Mouse (Mus musculus) left cerebral cortex, adult 2 months (tissue): ENCODE measurements around the gene Cul9. TPM values are rescaled to one million over a fixed set of nuclear protein-coding genes. Genes with fewer than 3 reads are reported as not detected.
A peak's percentile ranks its signal among the peaks of the same experiment; 100 is the strongest.

Experiments used
- DNase-seq, 2 experiments: peaks; one replicate each; pipeline ENCODE4 v3.0.0; 2021 to 2022; ENCODE audit warnings: low spot score in 2 of 2, mixed read lengths in 1 of 2; ENCODE audit errors: extremely low spot score in 1 of 2
- H3K27ac ChIP-seq: fragments of 200-600 bp; 2 replicates; pipeline ENCODE4 v1.8.1; 2022
- H3K4me3 ChIP-seq: fragments of 200-600 bp; 2 replicates; pipeline ENCODE4 v1.8.1; 2022
- CTCF ChIP-seq: fragments of 200-600 bp; IDR thresholded peaks from 2 replicates; pipeline ENCODE4 v1.8.1; 2022; ENCODE audit warnings: antibody characterized with exemption, mild to moderate bottlenecking, moderate library complexity
- intact Hi-C: fragments of 180-260 bp; cut with DNase I; formaldehyde crosslinking; loops from one replicate; pipeline ENCODE4 v1.15.1; 2025
- total RNA-seq, 2 experiments: library from RNA; stranded (reverse); gene quantifications; 2 replicates each; pipeline ENCODE4 v1.2.3; 2021

Gene Cul9
- total RNA-seq, 2 experiments from 2014 or later = 66.6 to 70.1 TPM

GRCm38 (mm10) chr17:46552841-46553423 lies 6.7 kb upstream of the Cul9 start:
- Histone ChIP-seq H3K27ac (peak overlapping the region; percentile 97), H3K4me3 (peak overlapping the region; percentile 91)
- DNase-seq = peak; percentile 85 to 88
- intact Hi-C loops = loop anchor here (5.0 to 10.0 kb wide), 2 partner anchors 92 to 149 kb away; partner anchors contain the start of genes Klc4 and Mrpl2
- TF ChIP-seq CTCF = no peak

GRCm38 (mm10) chr17:46552151-46552550 lies 6.0 kb upstream of the Cul9 start:
- H3K4me3 ChIP-seq = peak overlapping the region; percentile 31
- 0 out of 2 replicates have a peak overlapping the region, but pooled peaks have one; percentile 4 for H3K27ac ChIP-seq
- DNase-seq = no peak
- intact Hi-C loops = loop anchor here (5.0 to 10.0 kb wide), 2 partner anchors 93 to 150 kb away; partner anchors contain the start of genes Klc4 and Mrpl2
- TF ChIP-seq CTCF = no peak

- intact Hi-C loops = loop anchor here (5.0 to 10.0 kb wide), 2 partner anchors 93 to 151 kb away; partner anchors contain the start of genes Klc4 and Mrpl2
- peak in 1 of 2 experiments; percentile 10 for DNase-seq
- no peak for TF ChIP-seq CTCF
- H3K27ac ChIP-seq = no peak overlapping the region
- H3K4me3 ChIP-seq = no peak overlapping the region
Observed at GRCm38 (mm10) chr17:46551369-46551768, 5.2 kb upstream of the Cul9 start.

GRCm38 (mm10) chr17:46550904-46551303 lies 4.7 kb upstream of the Cul9 start:
- TF ChIP-seq CTCF = no peak
- no peak for DNase-seq
- no peak overlapping the region for H3K27ac ChIP-seq
- intact Hi-C loops = loop anchor here (5.0 to 10.0 kb wide), 2 partner anchors 94 to 151 kb away; partner anchors contain the start of genes Klc4 and Mrpl2
- H3K4me3 ChIP-seq = no peak overlapping the region

- no peak for TF ChIP-seq CTCF
- intact Hi-C loops = loop anchor here (5.0 to 10.0 kb wide), 2 partner anchors 95 to 153 kb away; partner anchors contain the start of genes Klc4 and Mrpl2
- DNase-seq = peak in 1 of 2 experiments; percentile 6
- H3K27ac ChIP-seq = no peak overlapping the region
- H3K4me3 ChIP-seq = no peak overlapping the region
Observed at GRCm38 (mm10) chr17:46549642-46550041, 3.5 kb upstream of the Cul9 start.

- intact Hi-C loops = no loop called here
- Histone ChIP-seq H3K4me3 (no peak overlapping the region), H3K27ac (no peak overlapping the region)
- TF ChIP-seq CTCF = peak; percentile 55
- DNase-seq = peak in 1 of 2 experiments; percentile 54
Observed at GRCm38 (mm10) chr17:46549193-46549592, 3.0 kb upstream of the Cul9 start.

GRCm38 (mm10) chr17:46548741-46549140 lies 2.6 kb upstream of the Cul9 start:
- TF ChIP-seq CTCF = no peak
- intact Hi-C loops = no loop called here
- no peak overlapping the region for H3K4me3 ChIP-seq
- no peak overlapping the region for H3K27ac ChIP-seq
- peak in 1 of 2 experiments; percentile 8 for DNase-seq

GRCm38 (mm10) chr17:46547923-46548322 lies 1.7 kb upstream of the Cul9 start:
- Histone ChIP-seq H3K4me3 (no peak overlapping the region), H3K27ac (no peak overlapping the region)
- TF ChIP-seq CTCF = no peak
- DNase-seq = no peak
- intact Hi-C loops = no loop called here

- DNase-seq = no peak
- H3K4me3 ChIP-seq = no peak overlapping the region; the same call in 1 of the 2 replicates
- intact Hi-C loops = no loop called here
- no peak overlapping the region for H3K27ac ChIP-seq
- TF ChIP-seq CTCF = no peak
Observed at GRCm38 (mm10) chr17:46546995-46547394, 807 bp upstream of the Cul9 start.

- peak overlapping the region; percentile 91 for H3K4me3 ChIP-seq
- DNase-seq = no peak
- peak overlapping the region; percentile 84 for H3K27ac ChIP-seq
- TF ChIP-seq CTCF = no peak
- intact Hi-C loops = no loop called here
Observed at GRCm38 (mm10) chr17:46546591-46546990, 403 bp upstream of the Cul9 start.

GRCm38 (mm10) chr17:46543661-46544060 lies 2.5 kb downstream of the Cul9 start:
- intact Hi-C loops = no loop called here
- H3K4me3 ChIP-seq = no peak overlapping the region
- no peak for TF ChIP-seq CTCF
- DNase-seq = peak in 1 of 2 experiments; percentile 27
- H3K27ac ChIP-seq = peak overlapping the region; percentile 70

- H3K4me3 ChIP-seq = no peak overlapping the region
- TF ChIP-seq CTCF = peak; percentile 89
- peak; percentile 61 to 68 for DNase-seq
- H3K27ac ChIP-seq = no peak overlapping the region
- intact Hi-C loops = loop anchor here (2.0 kb wide), 2 partner anchors 63 to 111 kb away; no protein-coding TSS in a partner anchor
Observed at GRCm38 (mm10) chr17:46525579-46526307, 20.4 kb downstream of the Cul9 start.
